Mouse (Mus musculus): ENCODE measurements around the gene Stk32b.

DNA sequence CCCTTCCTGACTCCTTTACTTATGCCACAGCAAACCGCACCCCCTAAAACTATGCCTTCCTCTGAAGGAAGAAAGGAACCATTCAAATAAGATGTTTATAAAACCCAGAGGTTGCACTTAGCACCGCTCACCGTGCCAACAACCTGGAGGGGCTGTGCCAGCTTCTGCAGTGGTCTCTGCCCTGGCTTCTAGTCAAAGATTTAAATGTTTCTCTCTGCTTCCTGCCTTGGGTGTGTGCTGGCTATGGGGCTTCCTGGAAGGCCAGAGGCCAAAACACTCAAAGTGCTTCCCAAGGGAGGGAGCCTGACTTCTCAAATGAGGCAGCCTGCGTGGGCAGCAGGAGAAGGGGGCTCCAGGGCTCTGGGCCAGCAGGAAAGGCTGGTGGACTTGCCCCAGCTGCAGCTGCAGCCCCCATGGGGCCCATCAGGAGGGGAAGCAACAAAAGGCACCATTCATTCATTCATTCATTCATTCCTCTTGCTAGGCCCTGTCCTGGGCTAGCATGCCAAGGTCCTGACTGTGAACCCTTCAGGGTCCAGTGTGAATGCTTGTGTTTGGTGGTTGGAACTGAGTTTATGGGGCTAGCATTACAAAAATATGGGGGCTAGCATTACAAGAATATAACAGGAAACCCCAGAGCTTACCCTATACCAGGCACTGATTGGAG is 8.4 kb upstream of the Stk32b start:
- TF ChIP-seq CTCF (IDR thresholded peaks at IDR 0.05; ENCODE audit: low read depth) (no peak), EP300 (optimal IDR thresholded peaks at IDR 0.05) (no peak)
